Mouse (Mus musculus) heart, embryonic 12.5 days (tissue): ENCODE data around the gene Casz1. TPM values are rescaled to one million over a fixed set of nuclear protein-coding genes. Genes with fewer than 3 reads are reported as not detected.

ENCODE experiments used
- ATAC-seq: fragments of 200-750 bp; cut with Nextera tagmentation; 2 replicates; pipeline ENCODE4 v1.8.0; 2017; ENCODE audit warnings: moderate TSS enrichment, moderate library complexity; ENCODE audit not compliant: insufficient number of reproducible peaks, low FRiP score
- H3K27ac ChIP-seq: fragments of 300-500 bp; sonication (generic); 2 replicates; pipeline ENCODE4 v1.5.1; 2016; ENCODE audit warnings: mild to moderate bottlenecking, moderate library complexity; ENCODE audit not compliant: poor library complexity, severe bottlenecking
- H3K27me3 ChIP-seq: fragments of 300-500 bp; sonication (generic); replicated peaks from 2 replicates; pipeline ENCODE4 v1.6.1; 2016; ENCODE audit warnings: mild to moderate bottlenecking, moderate library complexity
- H3K36me3 ChIP-seq: fragments of 300-500 bp; sonication (generic); 2 replicates; pipeline ENCODE4 v1.6.1; 2016; ENCODE audit warnings: mild to moderate bottlenecking, moderate library complexity
- H3K4me1 ChIP-seq: fragments of 300-500 bp; sonication (generic); replicated peaks from 2 replicates; pipeline ENCODE4 v1.6.1; 2016; ENCODE audit warnings: mild to moderate bottlenecking
- H3K4me2 ChIP-seq: fragments of 300-500 bp; sonication (generic); 2 replicates; pipeline ENCODE4 v1.6.1; 2016; ENCODE audit warnings: mild to moderate bottlenecking, moderate library complexity
- H3K4me3 ChIP-seq: fragments of 300-500 bp; sonication (generic); 2 replicates; pipeline ENCODE4 v1.5.1; 2016; ENCODE audit warnings: mild to moderate bottlenecking
- H3K9ac ChIP-seq: fragments of 300-500 bp; sonication (generic); 2 replicates; pipeline ENCODE4 v1.6.1; 2016; ENCODE audit warnings: mild to moderate bottlenecking, moderate library complexity
- H3K9me3 ChIP-seq: fragments of 300-500 bp; sonication (generic); replicated peaks from 2 replicates; pipeline ENCODE4 v1.6.1; 2016; ENCODE audit warnings: mild to moderate bottlenecking, moderate library complexity
- WGBS: fragments of 180-500 bp; shearing (Covaris S2); methylation state at CpG from one replicate; pipeline ENCODE4 v1.1.7; 2016; 5-methylcytosine and 5-hydroxymethylcytosine counted together
- polyA plus RNA-seq: library from polyadenylated mRNA; unstranded; fragments of >200 nt; fragmentation: Nextera tagmentation; extraction: Ambion mirVana; gene quantifications from 2 replicates; pipeline ENCODE4 v1.2.1, GENCODE M21; 2016

The Casz1 gene
- polyA plus RNA-seq, 1 experiment from 2014 or later: 23.6 TPM

GRCm38 (mm10) chr4:148803636-148804035 lies 593 bp upstream of the Casz1 start:
- ATAC-seq: no peak
- Histone ChIP-seq H3K4me1 (peaks cover 23% of the 10 kb centered on the region), H3K36me3 (no peaks in the 10 kb centered on the region), H3K9me3 (no peaks in the 10 kb centered on the region), H3K4me3 (peak overlapping the region; percentile 80), H3K27me3 (0 out of 2 replicates have a peak, but pooled peaks cover 7% of the 10 kb centered on the region), H3K27ac (no peak overlapping the region), H3K4me2 (peak overlapping the region; percentile 77), H3K9ac (peak overlapping the region; percentile 49)
- WGBS: 7% methylated on average over 10 of the region's 10 CpGs

- Histone ChIP-seq H3K27me3 (0 out of 2 replicates have a peak, but pooled peaks cover 7% of the 10 kb centered on the region), H3K4me2 (peak overlapping the region; percentile 77), H3K4me3 (peak overlapping the region; percentile 80), H3K9me3 (no peaks in the 10 kb centered on the region), H3K9ac (peak overlapping the region; percentile 88), H3K4me1 (peaks cover 32% of the 10 kb centered on the region), H3K36me3 (no peaks in the 10 kb centered on the region), H3K27ac (peak overlapping the region; percentile 97)
- no peak; the same call in 1 of the 2 replicates for ATAC-seq
- WGBS: under 1% methylated on average over 15 of the region's 16 CpGs
These were observed 541 bp downstream of the Casz1 start for GRCm38 (mm10) chr4:148804780-148805160.

- peak overlapping the region; percentile 88 for H3K9ac ChIP-seq
- peaks cover 7% of the 10 kb centered on the region; the same call in 1 of the 2 replicates for H3K27me3 ChIP-seq
- H3K36me3 ChIP-seq: no peaks in the 10 kb centered on the region
- H3K4me1 ChIP-seq: peaks cover 37% of the 10 kb centered on the region
- WGBS: under 1% methylated on average over 42 of the region's 42 CpGs
- peak overlapping the region; percentile 97 for H3K27ac ChIP-seq
- no peaks in the 10 kb centered on the region for H3K9me3 ChIP-seq
- ATAC-seq: no peak
- H3K4me3 ChIP-seq: peak overlapping the region; percentile 80
- H3K4me2 ChIP-seq: peak overlapping the region; percentile 77
These were observed 1.1 kb downstream of the Casz1 start for GRCm38 (mm10) chr4:148805161-148805810.

DNA sequence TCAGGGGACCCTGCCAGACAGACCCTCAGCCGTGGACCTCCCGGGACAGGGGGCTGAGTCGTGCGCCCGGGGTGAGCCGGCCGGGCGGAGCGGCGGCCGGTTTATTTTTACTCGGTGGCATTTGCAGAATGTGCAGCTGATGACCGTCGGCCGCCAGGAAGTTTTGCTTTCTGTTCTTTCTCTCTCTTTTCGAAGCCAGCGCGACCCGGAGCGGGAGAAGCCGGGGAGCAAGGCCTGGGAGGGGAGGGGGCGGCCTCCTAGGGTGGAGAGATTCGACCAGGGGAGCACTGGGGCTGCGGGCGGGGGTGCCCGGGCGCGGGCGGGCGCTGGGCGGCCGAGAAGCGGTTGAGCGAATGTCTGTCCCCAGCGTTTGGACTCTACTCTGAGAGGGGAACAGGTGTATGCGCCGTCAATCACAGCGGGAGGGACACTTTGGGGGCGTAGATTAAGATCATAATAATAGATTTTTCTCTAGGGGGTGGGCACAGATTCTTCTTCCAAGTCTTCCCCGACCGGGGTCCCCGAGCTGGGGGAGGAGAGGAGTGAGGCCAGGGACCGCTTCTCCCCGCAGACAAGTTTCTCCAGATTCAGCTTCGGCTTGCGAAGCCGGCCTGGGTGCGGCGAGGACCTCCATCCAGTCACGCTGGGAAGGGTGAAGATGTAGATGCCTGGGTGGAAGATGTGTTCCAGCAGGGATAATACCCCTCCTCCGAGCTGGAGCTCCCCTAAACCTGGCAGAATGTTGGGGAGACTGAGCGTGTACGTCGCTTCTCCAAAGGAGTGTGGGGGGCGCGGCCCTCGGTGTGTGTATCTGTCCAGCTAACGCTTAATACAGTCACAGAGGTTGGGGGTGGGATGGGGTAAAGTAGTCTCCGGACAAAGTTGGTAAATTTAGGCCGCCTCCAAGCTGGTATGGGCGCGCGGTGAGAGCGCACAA lies 1.9 kb downstream of the Casz1 start:
- Histone ChIP-seq H3K36me3 (no peaks in the 10 kb centered on the region), H3K9me3 (no peaks in the 10 kb centered on the region), H3K4me2 (peak overlapping the region; percentile 77), H3K4me1 (peaks cover 45% of the 10 kb centered on the region), H3K27me3 (peaks cover 15% of the 10 kb centered on the region), H3K4me3 (peak overlapping the region; percentile 80), H3K9ac (peak overlapping the region; percentile 88), H3K27ac (peak overlapping the region; percentile 97)
- ATAC-seq: 0 out of 2 replicates have a peak, but pooled peaks have one; percentile 25
- under 1% methylated on average over 62 of the region's 64 CpGs for WGBS

DNA sequence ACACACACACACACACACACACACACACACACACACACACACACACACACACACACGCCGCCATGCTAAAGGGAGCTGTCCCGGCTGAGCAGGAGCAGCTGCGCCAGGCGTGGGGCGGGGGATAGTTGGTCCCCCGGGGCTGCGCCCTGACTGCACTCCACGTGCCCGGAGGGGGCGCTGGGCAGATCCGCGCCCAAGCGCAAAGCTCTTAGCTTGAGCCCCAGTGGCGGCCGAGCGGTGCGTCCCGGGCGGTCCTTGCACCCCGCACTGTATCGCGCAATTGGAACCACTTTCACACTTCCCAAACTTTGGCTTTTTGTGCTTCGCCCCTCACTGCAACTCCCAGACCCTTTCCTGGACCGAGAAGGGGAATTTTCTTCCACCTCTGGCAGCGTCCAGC lies 2.6 kb downstream of the Casz1 start:
- Histone ChIP-seq H3K4me1 (peaks cover 52% of the 10 kb centered on the region), H3K27me3 (peaks cover 22% of the 10 kb centered on the region), H3K4me2 (peak overlapping the region; percentile 77), H3K27ac (peak overlapping the region; percentile 97), H3K9ac (peak overlapping the region; percentile 88), H3K36me3 (no peaks in the 10 kb centered on the region), H3K4me3 (peak overlapping the region; percentile 80), H3K9me3 (no peaks in the 10 kb centered on the region)
- WGBS: 1% methylated on average over 21 of the region's 26 CpGs
- 0 out of 2 replicates have a peak, but pooled peaks have one; percentile 50 for ATAC-seq

DNA sequence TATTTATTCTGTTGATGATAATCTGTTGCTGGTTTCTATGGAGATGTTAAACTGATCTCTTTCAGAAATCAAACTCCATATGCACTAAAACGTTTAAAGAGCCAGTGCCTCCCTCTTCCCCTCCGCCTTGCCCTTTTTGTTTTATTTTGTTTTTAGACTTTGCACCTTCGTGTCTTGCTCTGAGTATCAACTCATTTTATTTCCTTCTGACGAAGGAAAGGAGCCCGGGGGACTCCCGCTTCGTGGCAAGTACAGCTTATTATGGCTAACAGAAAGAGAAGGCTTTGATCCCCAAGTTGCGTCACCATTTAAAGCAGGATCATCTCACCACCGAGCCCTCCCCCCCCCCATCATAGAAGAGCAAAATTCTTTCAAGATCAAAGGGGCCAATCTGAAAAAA lies 3.2 kb downstream of the Casz1 start:
- 3% methylated on average over 9 of the region's 9 CpGs for WGBS

DNA sequence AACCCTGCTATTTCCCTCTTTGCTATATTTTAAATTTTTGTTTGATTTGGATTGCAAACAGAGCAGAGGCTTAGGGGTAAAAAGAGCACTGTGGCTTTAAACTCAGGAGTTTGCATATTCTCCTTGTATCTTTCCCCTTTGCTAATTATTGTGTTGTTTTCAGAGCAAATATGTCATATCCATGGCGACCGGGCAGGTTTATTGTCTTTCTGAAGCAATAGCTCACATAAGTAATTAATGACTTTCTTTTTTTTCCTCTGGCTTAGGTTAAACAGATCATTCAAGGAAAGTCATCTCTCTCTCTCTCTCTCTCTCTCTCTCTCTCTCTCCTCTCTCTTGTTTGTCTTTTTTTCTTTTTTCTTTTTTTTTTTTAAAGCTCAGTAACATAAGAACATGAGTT lies 4.6 kb downstream of the Casz1 start:
- Histone ChIP-seq H3K27ac (no peak overlapping the region), H3K9ac (no peak overlapping the region), H3K4me2 (no peak overlapping the region), H3K27me3 (peaks cover 33% of the 10 kb centered on the region), H3K4me3 (no peak overlapping the region), H3K4me1 (peaks cover 64% of the 10 kb centered on the region), H3K9me3 (no peaks in the 10 kb centered on the region), H3K36me3 (no peaks in the 10 kb centered on the region)
- WGBS: 62% methylated on average over 2 of the region's 2 CpGs
- no peak for ATAC-seq

More for the DNA sequence above, 3.2 kb downstream of the Casz1 start:
- Histone ChIP-seq H3K36me3 (no peaks in the 10 kb centered on the region), H3K4me2 (peak overlapping the region; percentile 77), H3K9me3 (no peaks in the 10 kb centered on the region), H3K9ac (peak overlapping the region; percentile 88), H3K27ac (peak overlapping the region; percentile 97), H3K4me3 (peak overlapping the region; percentile 80), H3K27me3 (peaks cover 23% of the 10 kb centered on the region), H3K4me1 (peaks cover 57% of the 10 kb centered on the region)
- ATAC-seq: no peak

- Histone ChIP-seq H3K4me1 (peaks cover 83% of the 10 kb centered on the region), H3K27me3 (peaks cover 33% of the 10 kb centered on the region), H3K9ac (peak overlapping the region; percentile 67), H3K4me3 (no peak overlapping the region), H3K36me3 (no peaks in the 10 kb centered on the region), H3K27ac (peak overlapping the region; percentile 53; the same call in 1 of the 2 replicates), H3K9me3 (no peaks in the 10 kb centered on the region), H3K4me2 (peak overlapping the region; percentile 52)
- ATAC-seq: no peak
- WGBS: 55% methylated on average over 9 of the region's 9 CpGs
These were observed 6.5 kb downstream of the Casz1 start for GRCm38 (mm10) chr4:148810706-148811105.

DNA sequence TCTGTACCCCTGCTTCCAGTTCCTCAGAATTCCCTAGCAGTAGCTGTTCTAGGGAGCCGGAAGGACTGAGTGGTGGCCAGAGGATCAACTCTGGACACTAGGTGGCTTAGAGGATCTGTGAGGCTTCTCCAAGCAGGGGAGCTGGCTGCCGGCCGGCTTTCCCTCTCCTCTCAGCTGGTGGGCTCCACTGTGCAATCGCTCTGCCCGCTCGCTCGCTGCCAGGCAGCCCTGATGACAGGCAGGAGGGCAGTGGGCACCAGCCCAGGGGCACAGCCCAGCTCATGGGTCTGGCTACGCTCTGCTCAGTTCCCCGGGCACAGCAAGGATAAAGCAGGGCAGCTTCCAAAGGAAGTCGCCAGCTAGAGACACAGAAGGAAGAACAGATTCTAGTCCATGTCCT lies 7.7 kb downstream of the Casz1 start:
- peak; percentile 33; the same call in 1 of the 2 replicates for ATAC-seq
- Histone ChIP-seq H3K9ac (peak overlapping the region; percentile 64), H3K4me1 (peaks cover 85% of the 10 kb centered on the region), H3K27me3 (peaks cover 28% of the 10 kb centered on the region), H3K36me3 (no peaks in the 10 kb centered on the region), H3K4me3 (peak overlapping the region; percentile 30), H3K4me2 (peak overlapping the region; percentile 63), H3K27ac (peak overlapping the region; percentile 59), H3K9me3 (no peaks in the 10 kb centered on the region)
- WGBS: 18% methylated on average over 9 of the region's 10 CpGs

DNA sequence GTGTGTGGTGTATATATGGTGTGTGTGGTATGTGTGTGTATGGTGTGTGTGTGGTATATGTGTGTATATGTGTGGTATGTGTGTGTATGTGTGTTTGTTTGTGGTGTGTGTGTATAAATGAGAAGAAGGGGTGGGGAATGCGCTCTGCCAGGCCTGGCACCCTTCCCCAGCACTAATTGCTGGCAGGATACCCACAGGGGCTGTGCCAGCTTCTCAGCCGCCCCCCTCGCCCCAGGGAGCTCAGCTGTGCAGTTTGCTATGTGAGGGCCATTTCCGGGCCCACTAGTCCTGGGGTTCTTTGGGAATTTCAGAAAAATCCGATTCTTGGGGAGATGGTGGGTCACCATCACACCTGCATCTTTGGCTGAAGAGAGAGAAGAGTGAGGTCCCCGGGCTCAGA lies 9.0 kb downstream of the Casz1 start:
- Histone ChIP-seq H3K27me3 (peaks cover 30% of the 10 kb centered on the region), H3K36me3 (no peaks in the 10 kb centered on the region), H3K9ac (peak overlapping the region; percentile 14; the same call in 1 of the 2 replicates), H3K4me3 (no peak overlapping the region), H3K27ac (no peak overlapping the region), H3K4me1 (peaks cover 89% of the 10 kb centered on the region), H3K4me2 (no peak overlapping the region), H3K9me3 (no peaks in the 10 kb centered on the region)
- ATAC-seq: no peak
- 74% methylated on average over 6 of the region's 6 CpGs for WGBS

- peaks cover 17% of the 10 kb centered on the region for H3K27me3 ChIP-seq
- no peak overlapping the region for H3K4me3 ChIP-seq
- H3K4me1 ChIP-seq: peaks cover 78% of the 10 kb centered on the region
- no peak overlapping the region for H3K27ac ChIP-seq
- H3K9ac ChIP-seq: no peak overlapping the region; the same call in 1 of the 2 replicates
- no peak for ATAC-seq
- no peaks in the 10 kb centered on the region for H3K36me3 ChIP-seq
- 20% methylated on average over 14 of the region's 14 CpGs for WGBS
- H3K9me3 ChIP-seq: no peaks in the 10 kb centered on the region
- peak overlapping the region; percentile 30 for H3K4me2 ChIP-seq
These were observed 12.3 kb downstream of the Casz1 start for GRCm38 (mm10) chr4:148816556-148816955.
